Mouse (Mus musculus) liver, postnatal 0 days (tissue): ENCODE data around the gene Rab27a.

ENCODE experiments used
- CTCF ChIP-seq: sonication (generic); IDR thresholded peaks from 2 replicates; pipeline ENCODE4 v1.5.1; 2016; ENCODE audit warnings: antibody characterized with exemption, low read depth
- EP300 ChIP-seq: IDR thresholded peaks from 2 replicates; pipeline ENCODE4 v1.6.1; 2016; ENCODE audit warnings: antibody characterized with exemption, low read depth, mild to moderate bottlenecking

- TF ChIP-seq EP300 (no peak), CTCF (no peak)
These were observed 42.5 kb downstream of the Rab27a start for GRCm38 (mm10) chr9:73087121-73087520.
